Mouse (Mus musculus): ENCODE data around the gene Sema3d.

DNA sequence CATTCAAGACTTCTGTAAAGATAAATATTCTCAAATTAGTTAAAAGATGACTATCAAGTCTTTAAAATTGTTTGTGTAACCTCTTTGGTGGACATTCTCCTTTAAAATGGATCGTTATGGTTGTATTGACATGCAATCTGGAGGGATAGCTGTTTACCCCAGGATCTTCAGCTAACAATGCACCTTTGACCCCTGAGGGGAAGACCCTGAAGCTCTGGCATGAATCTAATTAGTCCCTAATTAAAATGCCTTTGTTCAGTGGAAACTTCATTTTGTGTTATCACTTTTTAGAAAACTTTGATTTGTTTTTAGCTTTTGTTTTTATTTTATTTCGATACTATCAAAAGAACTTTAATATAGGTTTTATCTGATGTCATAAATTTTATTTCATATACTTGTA lies 178.6 kb downstream of the Sema3d start:
- no peak for TF ChIP-seq CTCF (IDR thresholded peaks at IDR 0.05; ENCODE audit: insufficient read depth, low read length)
- TF ChIP-seq POLR2A (IDR thresholded peaks at IDR 0.05; ENCODE audit: borderline replicate concordance, extremely low read depth, low read depth, low read length), result no peak

Data from lung, adult 2 months (tissue).